Mouse (Mus musculus) CH12.LX (cell line): Measurements from ENCODE around the gene Mrpl46.

Experiments used
- CTCF ChIP-seq, 2 experiments: IDR thresholded peaks in 1 of 2; conservative IDR thresholded peaks in 1 of 2; 2 replicates each; pipeline ENCODE4 v1.5.1; 2011 to 2012; ENCODE audit warnings: low read depth in 2 of 2, low read length in 2 of 2, improper control_type of control experiment in 1 of 2, inconsistent platforms in 1 of 2, mild to moderate bottlenecking in 1 of 2, moderate library complexity in 1 of 2
- KAT2A ChIP-seq: IDR thresholded peaks from 2 replicates; pipeline ENCODE4 v1.6.1; 2012; ENCODE audit warnings: low read length, improper control_type of control experiment, inconsistent platforms; ENCODE audit not compliant: insufficient replicate concordance
- MAX ChIP-seq: IDR thresholded peaks from 2 replicates; pipeline ENCODE4 v1.6.1; 2011; ENCODE audit warnings: low read length, improper control_type of control experiment
- MYC ChIP-seq: IDR thresholded peaks from 2 replicates; pipeline ENCODE4 v1.6.1; 2011; ENCODE audit warnings: low read depth, mild to moderate bottlenecking, improper control_type of control experiment, low read length
- SMC3 ChIP-seq: IDR thresholded peaks from 2 replicates; pipeline ENCODE4 v1.6.1; 2011; ENCODE audit warnings: low read depth, low read length, improper control_type of control experiment

GRCm38 (mm10) chr7:78791359-78792222 is 8.3 kb upstream of the Mrpl46 start:
- no peak for TF ChIP-seq MAX
- peak; percentile 83 to 93 for TF ChIP-seq CTCF (conservative IDR thresholded peaks at IDR 0.05 in 1 of 2, IDR thresholded peaks at IDR 0.05 in 1 of 2; ENCODE audit: low read depth in 2 of 2, low read length in 2 of 2)
- peak; percentile 55; the same call in 1 of the 2 replicates for TF ChIP-seq MYC
- peak; percentile 90 for TF ChIP-seq SMC3
- TF ChIP-seq KAT2A: no peak
